Mouse (Mus musculus): ENCODE data around the gene Catsper4. TPM values are rescaled to one million over a fixed set of nuclear protein-coding genes. Genes with fewer than 3 reads are reported as not detected.

Catsper4 gene
- polyA plus RNA-seq, 1 experiment from 2014 or later: not detected

- no peak for ATAC-seq
- H3K27ac ChIP-seq: 0 out of 2 replicates have a peak overlapping the region, but pooled peaks have one; percentile 40
- peaks cover 72% of the 10 kb centered on the region for H3K27me3 ChIP-seq (replicated peaks)
- H3K4me2 ChIP-seq: peak overlapping the region; percentile 10; the same call in 1 of the 2 replicates
- H3K4me1 ChIP-seq: peaks cover 46% of the 10 kb centered on the region
- WGBS (ENCODE audit: insufficient replicate concordance): 23% methylated on average over 18 of the region's 19 CpGs
- H3K9ac ChIP-seq: 0 out of 2 replicates have a peak overlapping the region, but pooled peaks have one; percentile 10
- H3K9me3 ChIP-seq (replicated peaks): no peaks in the 10 kb centered on the region
- H3K4me3 ChIP-seq: no peak overlapping the region
- no peaks in the 10 kb centered on the region for H3K36me3 ChIP-seq
These were observed 29.4 kb upstream of the Catsper4 start for GRCm38 (mm10) chr4:134256407-134257197.

GRCm38 (mm10) chr4:134255854-134256253, 28.7 kb upstream of the Catsper4 start:
- Histone ChIP-seq H3K4me1 (peaks cover 54% of the 10 kb centered on the region), H3K4me2 (no peak overlapping the region), H3K9ac (0 out of 2 replicates have a peak overlapping the region, but pooled peaks have one; percentile 10), H3K27ac (0 out of 2 replicates have a peak overlapping the region, but pooled peaks have one; percentile 40), H3K36me3 (no peaks in the 10 kb centered on the region), H3K27me3 (replicated peaks) (peaks cover 79% of the 10 kb centered on the region), H3K9me3 (replicated peaks) (no peaks in the 10 kb centered on the region), H3K4me3 (no peak overlapping the region)
- WGBS (ENCODE audit: insufficient replicate concordance): 42% methylated on average over 4 of the region's 4 CpGs
- no peak for ATAC-seq

- no peaks in the 10 kb centered on the region for H3K9me3 ChIP-seq (replicated peaks)
- H3K4me3 ChIP-seq: no peak overlapping the region
- H3K4me1 ChIP-seq: peaks cover 63% of the 10 kb centered on the region
- ATAC-seq: no peak
- H3K9ac ChIP-seq: no peak overlapping the region
- no peak overlapping the region for H3K4me2 ChIP-seq
- no peaks in the 10 kb centered on the region for H3K36me3 ChIP-seq
- peaks cover 90% of the 10 kb centered on the region for H3K27me3 ChIP-seq (replicated peaks)
- WGBS (ENCODE audit: insufficient replicate concordance): 32% methylated on average over 3 of the region's 3 CpGs
- no peak overlapping the region for H3K27ac ChIP-seq
These were observed 27.7 kb upstream of the Catsper4 start for GRCm38 (mm10) chr4:134254835-134255234.

- Histone ChIP-seq H3K4me2 (peak within 1 kb of the TSS; percentile 43), H3K27ac (no peak within 1 kb of the TSS), H3K9me3 (replicated peaks) (no peaks in the 10 kb centered on the region), H3K36me3 (no peaks in the 10 kb centered on the region), H3K4me3 (peak within 1 kb of the TSS; percentile 28; the same call in 1 of the 2 replicates), H3K4me1 (peaks cover 68% of the 10 kb centered on the region), H3K27me3 (replicated peaks) (peaks cover 95% of the 10 kb centered on the region), H3K9ac (no peak within 1 kb of the TSS)
- ATAC-seq: no peak
- 4% methylated on average over 13 of the region's 13 CpGs for WGBS (ENCODE audit: insufficient replicate concordance)
These were observed 26.6 kb upstream of the Catsper4 start, which contains the start of gene Grrp1 for GRCm38 (mm10) chr4:134253722-134254324. Grrp1 (minus strand) TSS chr4:134254106.

- Histone ChIP-seq H3K4me2 (peak overlapping the region; percentile 71), H3K4me3 (peak overlapping the region; percentile 28; the same call in 1 of the 2 replicates), H3K9ac (no peak overlapping the region), H3K9me3 (replicated peaks) (no peaks in the 10 kb centered on the region), H3K27ac (no peak overlapping the region), H3K4me1 (peaks cover 68% of the 10 kb centered on the region), H3K27me3 (replicated peaks) (peaks cover 96% of the 10 kb centered on the region), H3K36me3 (no peaks in the 10 kb centered on the region)
- WGBS (ENCODE audit: insufficient replicate concordance): 10% methylated on average over 15 of the region's 15 CpGs
- no peak for ATAC-seq
These were observed 25.9 kb upstream of the Catsper4 start for GRCm38 (mm10) chr4:134252911-134253721.

- WGBS (ENCODE audit: insufficient replicate concordance): 9% methylated on average over 22 of the region's 22 CpGs
- H3K9me3 ChIP-seq (replicated peaks): no peaks in the 10 kb centered on the region
- no peak overlapping the region for H3K27ac ChIP-seq
- H3K4me2 ChIP-seq: peak overlapping the region; percentile 71
- H3K4me3 ChIP-seq: peak overlapping the region; percentile 48
- H3K9ac ChIP-seq: no peak overlapping the region
- H3K27me3 ChIP-seq (replicated peaks): peaks cover 96% of the 10 kb centered on the region
- no peaks in the 10 kb centered on the region for H3K36me3 ChIP-seq
- ATAC-seq: no peak
- peaks cover 68% of the 10 kb centered on the region for H3K4me1 ChIP-seq
These were observed 25.1 kb upstream of the Catsper4 start for GRCm38 (mm10) chr4:134252131-134252910.

- Histone ChIP-seq H3K4me1 (peaks cover 60% of the 10 kb centered on the region), H3K27me3 (replicated peaks) (peaks cover 100% of the 10 kb centered on the region), H3K9ac (peak overlapping the region; percentile 36), H3K27ac (no peak overlapping the region), H3K4me2 (peak overlapping the region; percentile 71), H3K4me3 (peak overlapping the region; percentile 48), H3K9me3 (replicated peaks) (no peaks in the 10 kb centered on the region), H3K36me3 (no peaks in the 10 kb centered on the region)
- under 1% methylated on average over 91 of the region's 91 CpGs for WGBS (ENCODE audit: insufficient replicate concordance)
- ATAC-seq: 0 out of 2 replicates have a peak, but pooled peaks have one; percentile 40
These were observed 24.3 kb upstream of the Catsper4 start for GRCm38 (mm10) chr4:134251241-134252130.

- H3K4me2 ChIP-seq: peak overlapping the region; percentile 71
- no peak for ATAC-seq
- H3K27ac ChIP-seq: no peak overlapping the region
- H3K4me1 ChIP-seq: peaks cover 54% of the 10 kb centered on the region
- H3K36me3 ChIP-seq: no peaks in the 10 kb centered on the region
- H3K9ac ChIP-seq: no peak overlapping the region
- no peaks in the 10 kb centered on the region for H3K9me3 ChIP-seq (replicated peaks)
- 16% methylated on average over 10 of the region's 10 CpGs for WGBS (ENCODE audit: insufficient replicate concordance)
- peaks cover 100% of the 10 kb centered on the region for H3K27me3 ChIP-seq (replicated peaks)
- H3K4me3 ChIP-seq: peak overlapping the region; percentile 48
These were observed 23.7 kb upstream of the Catsper4 start for GRCm38 (mm10) chr4:134250930-134251240.

- Histone ChIP-seq H3K9ac (no peak overlapping the region), H3K4me1 (peaks cover 54% of the 10 kb centered on the region), H3K9me3 (replicated peaks) (no peaks in the 10 kb centered on the region), H3K36me3 (no peaks in the 10 kb centered on the region), H3K4me2 (peak overlapping the region; percentile 71), H3K27me3 (replicated peaks) (peaks cover 96% of the 10 kb centered on the region), H3K27ac (no peak overlapping the region), H3K4me3 (peak overlapping the region; percentile 48)
- WGBS (ENCODE audit: insufficient replicate concordance): 13% methylated on average over 27 of the region's 27 CpGs
- ATAC-seq: no peak
These were observed 23.1 kb upstream of the Catsper4 start for GRCm38 (mm10) chr4:134250116-134250929.

GRCm38 (mm10) chr4:134249651-134250050, 22.5 kb upstream of the Catsper4 start:
- no peaks in the 10 kb centered on the region for H3K9me3 ChIP-seq (replicated peaks)
- no peak overlapping the region for H3K27ac ChIP-seq
- no peaks in the 10 kb centered on the region for H3K36me3 ChIP-seq
- WGBS (ENCODE audit: insufficient replicate concordance): 2% methylated on average over 30 of the region's 30 CpGs
- peaks cover 89% of the 10 kb centered on the region for H3K27me3 ChIP-seq (replicated peaks)
- ATAC-seq: no peak
- H3K4me2 ChIP-seq: peak overlapping the region; percentile 71
- H3K4me3 ChIP-seq: peak overlapping the region; percentile 48
- peaks cover 60% of the 10 kb centered on the region for H3K4me1 ChIP-seq
- H3K9ac ChIP-seq: no peak overlapping the region
